Mouse (Mus musculus): ENCODE data around the gene Timm13.

Gene Timm13

DNA sequence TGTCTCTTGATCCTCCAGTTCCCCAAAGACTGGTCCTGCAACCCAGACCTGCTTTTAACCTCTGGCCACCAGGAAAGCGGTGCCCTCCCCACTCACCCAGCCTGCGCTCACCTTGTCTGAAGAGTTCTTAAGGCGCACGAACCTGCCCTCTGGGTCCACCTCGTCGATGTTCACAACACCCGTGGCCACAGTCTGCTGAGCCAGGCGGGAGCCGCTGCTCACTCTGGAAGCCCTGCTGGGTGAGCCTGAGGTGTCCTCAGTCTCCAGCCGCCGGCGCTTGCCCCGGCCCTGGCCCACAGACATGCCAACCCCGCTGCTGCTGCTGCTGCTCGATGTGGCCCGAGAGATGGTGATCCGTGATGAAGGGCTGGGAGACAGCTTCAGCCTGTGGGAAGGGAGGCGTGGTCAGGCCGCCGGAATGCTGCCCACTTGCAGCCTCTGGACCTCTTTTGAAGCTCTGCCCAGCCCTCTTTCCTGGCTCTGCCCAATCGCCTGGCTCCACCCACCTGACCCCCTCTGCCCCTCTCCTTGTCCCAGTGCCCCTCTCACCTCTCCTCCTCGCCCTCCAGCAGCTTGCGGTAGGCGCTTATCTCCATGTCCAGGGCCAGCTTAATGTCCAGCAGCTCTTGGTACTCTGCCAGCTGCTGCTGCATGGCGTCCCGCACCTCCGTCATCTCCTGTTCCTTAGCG is 3.4 kb upstream of the Timm13 start:
- DNase-seq (ENCODE audit: low spot score): no peak

- DNase-seq (ENCODE audit: low spot score): no peak
These were observed 2.5 kb upstream of the Timm13 start for GRCm38 (mm10) chr10:80903282-80903681.

DNA sequence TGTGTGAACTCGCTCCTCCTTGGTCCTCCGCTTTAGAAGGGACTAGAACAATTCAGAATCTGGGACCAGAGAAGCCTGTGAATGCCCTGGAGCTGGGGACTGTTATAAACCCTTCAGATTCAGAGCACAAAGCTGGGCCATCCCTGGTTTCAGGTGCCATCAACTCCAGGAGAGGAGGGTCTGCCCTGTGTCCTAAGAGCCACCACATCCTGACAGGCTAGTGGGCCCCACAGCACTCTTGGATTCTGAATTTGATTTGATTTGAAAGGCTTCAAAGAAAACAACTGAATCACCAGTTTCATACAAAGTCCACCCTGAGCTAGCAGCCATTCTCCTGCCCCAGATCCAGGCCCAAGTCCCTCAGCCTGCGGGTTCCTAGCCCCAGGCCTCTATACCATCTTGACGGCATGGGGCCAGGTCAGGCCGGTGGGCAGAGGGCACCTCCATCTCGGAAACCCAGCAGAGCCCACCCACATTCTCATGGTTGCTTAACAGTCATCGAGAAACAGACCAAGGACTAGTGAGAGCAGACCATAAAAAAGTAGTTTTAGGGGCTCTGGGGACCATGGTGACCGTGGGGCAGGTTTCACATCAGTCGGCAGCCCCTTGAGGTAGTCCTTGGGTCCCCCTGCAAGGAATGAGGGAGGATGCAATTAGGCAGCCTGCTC is 1.6 kb upstream of the Timm13 start:
- DNase-seq (ENCODE audit: low spot score): no peak

GRCm38 (mm10) chr10:80901409-80902272 is 872 bp upstream of the Timm13 start:
- DNase-seq (ENCODE audit: low spot score): no peak

DNA sequence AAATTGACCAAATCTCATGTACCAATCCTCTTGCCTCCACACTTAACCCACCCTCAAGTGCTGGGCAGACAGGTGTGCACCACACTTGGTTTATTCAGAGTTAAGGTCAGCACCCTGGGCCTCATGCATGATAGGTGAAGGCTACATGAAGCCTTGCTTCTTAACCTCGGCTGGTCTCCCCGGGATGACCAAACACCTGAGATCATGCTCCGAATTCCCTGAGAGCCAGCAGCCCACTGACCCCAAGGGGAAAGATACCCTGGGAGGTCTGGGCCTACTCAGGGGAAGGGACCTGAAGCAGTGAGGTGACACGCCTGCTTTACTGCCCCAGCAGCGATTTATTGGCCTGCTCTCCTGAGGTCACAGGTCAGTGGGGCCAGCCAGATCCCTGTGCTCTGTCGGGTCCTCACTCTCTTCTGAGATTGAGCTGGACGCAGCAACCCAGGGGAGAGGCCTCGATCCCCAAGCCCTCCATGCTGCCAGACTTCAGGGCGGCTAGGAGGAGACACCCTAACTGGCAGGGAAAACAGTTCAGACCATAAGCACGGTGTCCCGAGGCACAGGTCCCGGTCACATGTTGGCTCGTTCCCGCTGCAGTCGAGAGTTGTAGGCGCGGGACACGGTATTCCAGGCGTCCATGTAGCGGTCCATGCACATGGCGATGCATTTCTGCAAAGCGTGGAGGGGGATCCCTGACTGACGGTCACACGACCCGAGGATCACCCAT is 1.0 kb downstream of the Timm13 start:
- no peak for DNase-seq (ENCODE audit: low spot score)

DNA sequence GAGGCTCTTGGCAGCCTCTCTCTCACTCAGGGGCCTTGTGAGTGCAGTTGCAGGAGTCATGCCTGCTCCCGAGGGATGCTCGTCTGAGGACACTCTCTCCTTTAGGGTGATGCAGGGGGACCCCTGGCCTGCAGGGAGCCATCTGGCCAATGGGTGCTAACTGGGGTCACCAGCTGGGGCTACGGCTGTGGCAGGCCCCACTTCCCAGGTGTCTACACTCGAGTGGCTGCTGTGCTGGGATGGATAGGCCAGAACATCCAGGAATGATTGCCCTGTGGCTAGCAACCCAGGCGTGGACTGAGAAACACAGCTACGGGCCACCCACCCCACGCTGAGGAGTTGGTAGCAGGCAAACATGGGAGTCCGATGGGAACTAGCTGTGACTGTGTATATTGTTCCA is 1.7 kb downstream of the Timm13 start:
- DNase-seq (ENCODE audit: low spot score): no peak

GRCm38 (mm10) chr10:80897861-80898510 is 2.8 kb downstream of the Timm13 start:
- DNase-seq (ENCODE audit: low spot score): no peak

DNA sequence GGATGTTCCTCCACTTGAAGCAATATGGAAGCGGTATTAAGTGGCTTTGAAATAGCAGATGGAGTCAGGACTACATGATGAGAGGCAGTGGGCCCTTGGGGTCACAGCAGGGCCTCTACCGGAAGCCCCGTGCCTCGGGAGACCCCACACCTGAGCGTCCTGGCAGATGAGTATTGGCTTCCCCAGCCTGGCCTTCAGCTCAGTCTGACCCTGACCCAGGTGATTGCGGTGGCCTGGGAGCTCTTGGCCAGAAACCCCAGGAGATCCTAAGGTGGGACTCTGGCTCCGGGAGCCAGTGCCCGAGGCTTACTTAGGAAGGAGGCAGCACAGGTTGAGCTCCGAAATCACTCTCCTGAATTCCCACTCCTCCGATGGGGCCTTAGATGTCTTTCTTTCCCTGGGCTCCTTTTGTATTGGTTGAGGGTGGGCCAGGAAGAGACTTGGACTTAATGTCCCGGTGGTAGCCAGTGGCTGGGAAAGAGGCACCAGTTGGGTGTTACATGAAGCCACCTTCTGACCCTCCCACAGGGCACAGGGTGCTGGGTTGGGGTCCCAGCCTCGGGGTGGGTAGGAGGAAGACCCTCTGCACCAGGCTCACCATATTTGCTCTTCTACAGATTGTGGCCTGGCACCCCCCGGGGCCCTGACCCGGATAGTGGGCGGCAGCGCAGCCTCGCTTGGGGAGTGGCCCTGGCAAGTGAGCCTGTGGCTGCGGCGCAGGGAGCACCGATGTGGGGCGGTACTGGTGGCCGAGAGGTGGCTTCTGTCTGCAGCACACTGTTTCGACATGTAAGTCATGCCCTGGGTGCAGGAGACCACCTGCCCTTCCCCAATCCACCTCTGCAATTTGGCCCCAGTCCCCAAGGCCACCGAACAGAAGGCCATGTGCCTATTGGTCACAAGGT is 3.9 kb downstream of the Timm13 start:
- no peak for DNase-seq (ENCODE audit: low spot score)

DNA sequence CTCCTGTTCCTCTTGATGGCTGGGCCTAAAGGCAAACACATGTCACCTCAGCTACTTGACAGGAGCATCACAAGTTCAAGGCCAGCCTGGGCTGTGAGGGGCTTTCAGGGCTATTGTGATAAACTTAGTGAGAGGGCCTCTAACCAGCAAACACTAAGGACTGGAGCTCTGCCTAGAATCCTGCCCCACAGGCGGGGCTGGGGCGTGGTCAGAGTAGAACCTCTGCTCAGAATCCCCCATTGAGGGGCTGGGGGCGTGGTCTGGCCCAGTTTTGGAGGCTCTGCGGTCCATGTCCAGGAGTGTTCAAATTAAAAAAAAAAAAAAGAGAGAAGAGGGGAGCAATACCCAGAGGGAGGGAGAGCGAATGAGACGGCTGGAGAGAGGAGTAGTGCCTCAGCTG is 5.1 kb downstream of the Timm13 start:
- DNase-seq (ENCODE audit: low spot score): no peak

- no peak for DNase-seq (ENCODE audit: low spot score)
These were observed 5.7 kb downstream of the Timm13 start for GRCm38 (mm10) chr10:80895100-80895499.

GRCm38 (mm10) chr10:80887181-80887580 is 13.6 kb downstream of the Timm13 start:
- DNase-seq (ENCODE audit: low spot score): peak; percentile 92

DNA sequence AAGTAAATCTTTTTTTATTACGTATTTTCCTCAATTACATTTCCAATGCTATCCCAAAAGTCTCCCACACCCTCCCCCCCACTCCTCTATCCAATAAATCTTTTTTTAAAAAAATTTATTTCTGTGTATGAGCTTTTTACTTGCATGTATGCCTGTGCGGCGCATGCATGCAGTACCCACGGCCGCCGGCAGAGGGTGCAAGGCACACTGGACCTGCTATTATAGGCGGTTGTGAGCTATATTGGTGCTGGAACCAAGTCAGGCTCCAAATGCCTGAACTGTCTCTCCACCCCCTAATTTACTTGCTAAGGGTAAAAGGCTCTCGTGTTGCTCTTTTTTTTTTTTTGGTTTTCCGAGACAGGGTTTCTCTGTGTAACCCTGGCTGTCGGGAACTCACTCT is 19.5 kb downstream of the Timm13 start:
- peak; percentile 89 for DNase-seq (ENCODE audit: low spot score)

DNA sequence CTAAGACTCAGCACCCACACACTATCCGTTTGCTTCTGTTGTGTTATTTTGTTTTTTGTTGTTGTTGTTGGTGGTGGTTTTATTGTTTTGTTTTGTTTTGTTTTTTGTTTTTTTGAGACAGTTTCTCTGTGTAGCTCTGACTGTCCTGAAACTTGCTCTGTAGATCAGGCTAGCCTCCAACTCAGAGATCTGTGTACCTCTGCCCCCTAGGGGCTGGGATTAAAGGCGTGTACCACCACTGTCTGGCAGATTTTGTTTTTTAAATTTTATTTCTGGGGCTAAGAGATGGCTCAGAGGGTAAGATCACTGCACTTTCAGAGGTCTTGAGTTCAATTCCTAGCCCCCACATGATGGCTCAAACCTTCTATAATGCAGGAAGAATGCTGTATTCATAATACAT is 19.9 kb downstream of the Timm13 start:
- no peak for DNase-seq (ENCODE audit: low spot score)

GRCm38 (mm10) chr10:80880131-80880641 is 20.6 kb downstream of the Timm13 start:
- peak; percentile 83 for DNase-seq (ENCODE audit: low spot score)

DNA sequence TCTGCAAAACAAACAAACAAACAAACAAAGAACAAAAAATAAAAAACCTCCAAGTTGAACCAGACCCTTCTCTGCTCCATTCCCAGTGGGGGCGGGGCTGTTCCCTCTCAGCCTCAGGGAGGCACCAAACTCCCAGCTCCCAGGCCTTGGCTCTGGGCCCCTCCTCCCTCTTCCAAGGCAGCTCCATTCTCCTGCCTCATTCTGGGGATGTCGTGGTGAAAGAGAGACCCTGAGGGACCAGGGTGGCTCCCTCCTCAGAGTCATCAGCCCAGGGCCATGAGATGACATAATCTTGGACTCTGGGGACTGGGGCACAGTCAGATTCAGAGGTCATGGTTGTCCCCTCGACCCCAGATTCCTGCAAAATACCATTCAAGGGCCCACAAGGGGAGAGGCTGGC is 24.2 kb downstream of the Timm13 start:
- peak; percentile 73 for DNase-seq (ENCODE audit: low spot score)

GRCm38 (mm10) chr10:80876028-80876427 is 24.7 kb downstream of the Timm13 start:
- DNase-seq (ENCODE audit: low spot score): peak; percentile 77

DNA sequence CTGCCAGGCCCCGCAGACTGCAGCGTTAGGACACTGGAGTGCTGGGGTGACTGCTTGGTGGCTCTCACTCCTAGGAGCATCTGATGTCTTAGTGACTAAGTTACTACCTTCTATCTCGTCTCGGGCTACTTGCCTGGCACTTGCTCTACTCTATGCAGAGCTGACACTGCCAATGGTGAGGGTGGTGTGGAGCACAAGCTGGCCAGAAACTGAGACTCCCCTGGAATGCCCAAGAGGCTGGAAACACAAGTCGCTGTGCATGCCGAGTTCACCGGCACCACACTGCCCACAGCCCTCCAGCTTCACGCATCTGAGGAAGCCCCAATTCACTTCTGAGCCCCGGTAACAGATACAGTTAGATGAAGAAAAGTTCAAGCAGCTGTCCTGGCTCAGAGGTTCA is 26.7 kb downstream of the Timm13 start:
- no peak for DNase-seq (ENCODE audit: low spot score)

DNA sequence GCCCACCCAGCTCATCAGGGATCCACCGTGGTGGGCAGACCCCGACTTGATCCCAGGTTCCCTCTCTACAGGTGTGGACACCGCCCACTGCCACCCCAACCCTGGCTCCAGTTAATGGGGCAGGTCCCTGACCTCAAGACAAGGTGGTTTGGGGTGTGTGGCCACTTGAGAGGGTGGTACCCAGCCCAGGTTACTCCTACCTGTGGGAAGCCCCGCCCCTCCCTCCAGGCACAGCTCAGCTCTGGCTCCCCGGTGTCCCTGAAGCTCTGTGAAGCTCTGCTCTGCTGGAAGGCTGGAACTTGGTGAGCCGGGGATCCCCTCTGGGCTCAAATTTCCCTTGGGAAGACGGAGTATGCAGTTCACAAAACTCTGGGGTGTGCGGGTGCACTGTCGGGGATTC is 29.2 kb downstream of the Timm13 start, which contains the start of gene Tmprss9:
TSS of gene Tmprss9 (plus strand) at position 268 of the 400 bp plus-strand sequence.
- no peak for DNase-seq (ENCODE audit: low spot score)

- no peak for DNase-seq (ENCODE audit: low spot score)
These were observed 29.8 kb downstream of the Timm13 start for GRCm38 (mm10) chr10:80870993-80871392.

DNA sequence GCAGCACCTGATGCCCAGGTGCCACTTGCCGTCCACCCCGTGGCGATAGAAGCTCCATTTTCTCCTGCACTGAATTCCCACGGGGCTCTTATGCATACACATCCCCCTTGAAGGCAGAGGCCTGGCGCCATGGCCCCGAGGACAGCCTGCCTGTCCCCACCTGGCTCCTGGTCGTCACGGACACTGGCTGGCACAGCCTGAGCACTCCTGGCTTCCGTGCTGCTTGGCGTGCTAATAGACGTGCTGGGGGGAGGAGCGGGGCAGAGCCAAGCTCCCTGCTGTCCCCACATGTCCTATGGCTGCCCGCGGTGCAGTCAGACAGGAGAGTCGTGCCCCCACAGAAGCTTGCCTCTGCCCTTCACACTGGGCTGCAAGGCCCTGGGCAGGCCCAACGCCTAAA is 36.3 kb downstream of the Timm13 start:
- DNase-seq (ENCODE audit: low spot score): no peak

All from testis, postnatal 10 days (tissue).